ENCODE assay signal across 8 mouse cellular contexts in genomic region chr7:84605704-84606292, GRCm38 (mm10). TPM values are rescaled to one million over a fixed set of nuclear protein-coding genes. Genes with fewer than 3 reads are reported as not detected.
DNase-seq lines count a peak whose midpoint lies in the region; ATAC-seq and TF ChIP-seq lines count a peak whose summit lies in the region.

No protein-coding gene starts in this region.

- TF ChIP-seq CTCF in bone marrow, adult 2 months (IDR thresholded peaks at IDR 0.05; ENCODE audit: control insufficient read depth, insufficient read depth, low read length), result no peak
- TF ChIP-seq CTCF in embryonic fibroblast, embryonic 13.5 days (IDR thresholded peaks at IDR 0.05; ENCODE audit: borderline replicate concordance, insufficient read depth, low read length), result no peak

- no peaks in the 10 kb centered on the region for H3K27me3 ChIP-seq in heart, embryonic 11.5 days (ENCODE audit: control insufficient read depth, insufficient read depth, low read length)
- H3K27me3 ChIP-seq in kidney, embryonic 15.5 days, result no peaks in the 10 kb centered on the region
- no peaks in the 10 kb centered on the region for H3K27me3 ChIP-seq in limb, embryonic 14.5 days (ENCODE audit: control insufficient read depth, insufficient read depth, low read length)
- H3K27me3 ChIP-seq in midbrain, embryonic 15.5 days (replicated peaks), result no peaks in the 10 kb centered on the region

- no peak overlapping the region; the same call in 1 of the 2 replicates for H3K27ac ChIP-seq in bone marrow, adult 2 months (ENCODE audit: control insufficient read depth, insufficient read depth, low read depth, low read length, poor library complexity)
- H3K27ac ChIP-seq in embryonic fibroblast, embryonic 13.5 days (ENCODE audit: insufficient read depth, low read length), result peak overlapping the region; percentile 30
- H3K27ac ChIP-seq in heart, embryonic 11.5 days (ENCODE audit: low read depth, low read length), result no peak overlapping the region
- no peak overlapping the region for H3K27ac ChIP-seq in kidney, embryonic 15.5 days
- no peak overlapping the region for H3K27ac ChIP-seq in limb, embryonic 14.5 days (replicated peaks; ENCODE audit: low read depth, low read length)
- H3K27ac ChIP-seq in midbrain, embryonic 15.5 days, result peak overlapping the region; percentile 52

- H3K4me3 ChIP-seq in bone marrow, adult 2 months (replicated peaks; ENCODE audit: control insufficient read depth, low read depth, low read length), result peak overlapping the region; percentile 69
- peak overlapping the region; percentile 55 for H3K4me3 ChIP-seq in embryonic fibroblast, embryonic 13.5 days (ENCODE audit: insufficient read depth, low read length)
- peak overlapping the region; percentile 52 for H3K4me3 ChIP-seq in heart, embryonic 11.5 days (ENCODE audit: low read depth, low read length)
- peak overlapping the region; percentile 64 for H3K4me3 ChIP-seq in kidney, embryonic 15.5 days (replicated peaks)
- peak overlapping the region; percentile 54 for H3K4me3 ChIP-seq in limb, embryonic 14.5 days (replicated peaks; ENCODE audit: low read length)
- H3K4me3 ChIP-seq in midbrain, embryonic 15.5 days, result peak overlapping the region; percentile 67

- peak overlapping the region; percentile 66 for H3K9ac ChIP-seq in heart, embryonic 11.5 days (ENCODE audit: low read depth, low read length)
- H3K9ac ChIP-seq in kidney, embryonic 15.5 days, result peak overlapping the region; percentile 45
- peak overlapping the region; percentile 48 for H3K9ac ChIP-seq in limb, embryonic 14.5 days (ENCODE audit: low read depth, low read length, severe bottlenecking)
- peak overlapping the region; percentile 62 for H3K9ac ChIP-seq in midbrain, embryonic 15.5 days

- H3K36me3 ChIP-seq in heart, embryonic 11.5 days (ENCODE audit: control insufficient read depth, insufficient read depth, low read length), result no peaks in the 10 kb centered on the region
- H3K36me3 ChIP-seq in kidney, embryonic 15.5 days, result no peaks in the 10 kb centered on the region
- no peaks in the 10 kb centered on the region for H3K36me3 ChIP-seq in limb, embryonic 14.5 days (ENCODE audit: control insufficient read depth, insufficient read depth, low read length)
- H3K36me3 ChIP-seq in midbrain, embryonic 15.5 days (replicated peaks), result no peaks in the 10 kb centered on the region

- TF ChIP-seq POLR2A in bone marrow, adult 2 months (IDR thresholded peaks at IDR 0.05; ENCODE audit: borderline replicate concordance, control insufficient read depth, low read depth, low read length), result no peak
- TF ChIP-seq POLR2A in embryonic fibroblast, embryonic 13.5 days (IDR thresholded peaks at IDR 0.05; ENCODE audit: low read depth, low read length), result peak; percentile 67
- TF ChIP-seq POLR2A in limb, embryonic 14.5 days (IDR thresholded peaks at IDR 0.05; ENCODE audit: borderline replicate concordance, extremely low read depth, insufficient read depth, insufficient read length), result no peak

- peak; percentile 93 for DNase-seq in 3134 (ENCODE audit: extremely low read depth, insufficient read length, low spot score)
- peak; percentile 14 for DNase-seq in limb, embryonic 14.5 days (ENCODE audit: low spot score)
- DNase-seq in spleen, postnatal 14 days (ENCODE audit: low spot score in 2 of 2), result peak; percentile 42 to 49

- H3K4me1 ChIP-seq in bone marrow, adult 2 months (ENCODE audit: control insufficient read depth, insufficient read depth, low read length), result peaks cover 3% of the 10 kb centered on the region; the same call in 1 of the 2 replicates
- peaks cover 4% of the 10 kb centered on the region for H3K4me1 ChIP-seq in embryonic fibroblast, embryonic 13.5 days (ENCODE audit: control insufficient read depth, insufficient read depth, low read length)
- no peaks in the 10 kb centered on the region for H3K4me1 ChIP-seq in heart, embryonic 11.5 days (ENCODE audit: control insufficient read depth, insufficient read depth, low read length)
- H3K4me1 ChIP-seq in kidney, embryonic 15.5 days, result peaks cover 20% of the 10 kb centered on the region
- H3K4me1 ChIP-seq in limb, embryonic 14.5 days (ENCODE audit: control insufficient read depth, insufficient read depth, low read length), result peaks cover 9% of the 10 kb centered on the region; the same call in 1 of the 2 replicates
- peaks cover 10% of the 10 kb centered on the region for H3K4me1 ChIP-seq in midbrain, embryonic 15.5 days

- no peaks in the 10 kb centered on the region for H3K9me3 ChIP-seq in heart, embryonic 11.5 days (replicated peaks; ENCODE audit: control insufficient read depth, low read length)
- no peaks in the 10 kb centered on the region for H3K9me3 ChIP-seq in kidney, embryonic 15.5 days (replicated peaks)
- no peaks in the 10 kb centered on the region for H3K9me3 ChIP-seq in limb, embryonic 14.5 days (ENCODE audit: control insufficient read depth, low read length)
- H3K9me3 ChIP-seq in midbrain, embryonic 15.5 days, result no peaks in the 10 kb centered on the region

- peak overlapping the region; percentile 88 for H3K4me2 ChIP-seq in heart, embryonic 11.5 days
- H3K4me2 ChIP-seq in kidney, embryonic 15.5 days, result peak overlapping the region; percentile 96
- peak overlapping the region; percentile 95 for H3K4me2 ChIP-seq in limb, embryonic 14.5 days (replicated peaks; ENCODE audit: low read depth, low read length, severe bottlenecking)
- peak overlapping the region; percentile 98 for H3K4me2 ChIP-seq in midbrain, embryonic 15.5 days

- 2% methylated on average over 36 of the region's 36 CpGs for WGBS in bone marrow, adult 2 months
- WGBS in heart, embryonic 11.5 days (ENCODE audit: insufficient replicate concordance), result under 1% methylated on average over 36 of the region's 36 CpGs
- WGBS in kidney, embryonic 15.5 days, result under 1% methylated on average over 35 of the region's 36 CpGs
- 1% methylated on average over 31 of the region's 36 CpGs for WGBS in limb, embryonic 14.5 days
- 1% methylated on average over 36 of the region's 36 CpGs for WGBS in midbrain, embryonic 15.5 days

- peak; percentile 91 for ATAC-seq in heart, embryonic 11.5 days (replicated peaks; ENCODE audit: insufficient number of reproducible peaks, low FRiP score, low TSS enrichment)
- ATAC-seq in kidney, embryonic 15.5 days (replicated peaks; ENCODE audit: low FRiP score), result peak; percentile 92
- peak; percentile 71 for ATAC-seq in limb, embryonic 14.5 days (ENCODE audit: low FRiP score, low read depth)
- ATAC-seq in midbrain, embryonic 15.5 days (replicated peaks), result peak; percentile 91

RNA-seq across cellular contexts. Expression of gene Fah, which starts 0.7 kb away (rescaled TPM):
- 3.3 and 16.6 TPM in 2 replicates for polyA plus RNA-seq in bone marrow, adult 2 months (2011; ENCODE audit: insufficient read depth, insufficient read length, low replicate concordance, missing spikeins)
- 41.5 and 45.2 TPM in 2 replicates for polyA plus RNA-seq in embryonic fibroblast, embryonic 13.5 days (2011; ENCODE audit: insufficient read length, low read depth, missing spikeins)
- polyA plus RNA-seq in heart, embryonic 11.5 days (2014; fragmentation: Nextera tagmentation; extraction: Ambion mirVana), result 9.2 and 11.2 TPM in 2 replicates
- 8.9 and 11.3 TPM in 2 replicates for polyA plus RNA-seq in kidney, embryonic 15.5 days (2015; fragmentation: Nextera tagmentation; extraction: Ambion mirVana)
- 7.2 and 7.4 TPM in 2 replicates for polyA plus RNA-seq in limb, embryonic 14.5 days (2012; rRNA removed)
- 4.3 and 5.0 TPM in 2 replicates for polyA plus RNA-seq in limb, embryonic 14.5 days (2014; fragmentation: Nextera tagmentation; extraction: Ambion mirVana)
- polyA plus RNA-seq in midbrain, embryonic 15.5 days (2015; fragmentation: Nextera tagmentation; extraction: Ambion mirVana), result 9.2 and 10.2 TPM in 2 replicates

Comparison
In these comparisons a context has a peak if more than half of its experiments do, and no peak if none do; other contexts are left out.
1. DNase-seq: peak in every context shown above with its lines; median percentile 93 in 3134; 46 in spleen, postnatal 14 days; 14 in limb, embryonic 14.5 days.
2. H3K27ac ChIP-seq: peak in embryonic fibroblast, embryonic 13.5 days (single experiment) and midbrain, embryonic 15.5 days (single experiment); none in bone marrow, adult 2 months (single experiment), heart, embryonic 11.5 days (single experiment), kidney, embryonic 15.5 days (single experiment) and limb, embryonic 14.5 days (single experiment).
3. Peak in every context shown above with its lines, with median percentiles within 50 percentile points of each other: H3K4me3 ChIP-seq, ATAC-seq, H3K4me2 ChIP-seq and H3K9ac ChIP-seq.